Mouse (Mus musculus) B cell, adult 2 months (primary cell): ENCODE results near the gene Kank4.
"Not testable (repeated sequence)": the region's sequence is repeated elsewhere in the genome, so short reads cannot be mapped to it uniquely, and the experiment has no call there.

Experiments
- DNase-seq, 2 experiments: peaks; one replicate each; pipeline ENCODE4 v3.0.0; 2022

Gene Kank4

GRCm38 (mm10) chr4:98826701-98827100 is 9.4 kb upstream of the Kank4 start:
- no peak for DNase-seq

- DNase-seq, result not testable (repeated sequence)
Measured at GRCm38 (mm10) chr4:98823740-98824139, 6.4 kb upstream of the Kank4 start, which contains the start of gene I0C0044D17Rik. Gene I0C0044D17Rik (minus strand): TSS chr4:98823840.

GRCm38 (mm10) chr4:98823047-98823446 is 5.7 kb upstream of the Kank4 start:
- no peak for DNase-seq

- no peak for DNase-seq
Measured at GRCm38 (mm10) chr4:98822478-98822877, 5.1 kb upstream of the Kank4 start.

- DNase-seq, result no peak
Measured at GRCm38 (mm10) chr4:98819216-98819755, 1.9 kb upstream of the Kank4 start.

GRCm38 (mm10) chr4:98816807-98817183 is 542 bp downstream of the Kank4 start:
- DNase-seq, result no peak

- no peak for DNase-seq
Measured at GRCm38 (mm10) chr4:98806306-98806705, 11.0 kb downstream of the Kank4 start.

- DNase-seq, result no peak
Measured at GRCm38 (mm10) chr4:98805291-98806048, 11.9 kb downstream of the Kank4 start.

- no peak for DNase-seq
Measured at GRCm38 (mm10) chr4:98804476-98805134, 12.7 kb downstream of the Kank4 start.

GRCm38 (mm10) chr4:98801775-98802174 is 15.6 kb downstream of the Kank4 start:
- no peak for DNase-seq

GRCm38 (mm10) chr4:98800824-98801223 is 16.5 kb downstream of the Kank4 start:
- no peak for DNase-seq

- no peak for DNase-seq
Measured at GRCm38 (mm10) chr4:98796591-98797341, 20.6 kb downstream of the Kank4 start.

GRCm38 (mm10) chr4:98795241-98795640 is 22.1 kb downstream of the Kank4 start:
- DNase-seq, result no peak

GRCm38 (mm10) chr4:98793486-98793885 is 23.9 kb downstream of the Kank4 start:
- no peak for DNase-seq

- no peak for DNase-seq
Measured at GRCm38 (mm10) chr4:98790721-98791120, 26.6 kb downstream of the Kank4 start.

- DNase-seq, result peak; percentile 3 to 22
Measured at GRCm38 (mm10) chr4:98789861-98790311, 27.5 kb downstream of the Kank4 start.

- no peak for DNase-seq
Measured at GRCm38 (mm10) chr4:98789133-98789765, 28.1 kb downstream of the Kank4 start.

GRCm38 (mm10) chr4:98786281-98786680 is 31.1 kb downstream of the Kank4 start:
- no peak for DNase-seq

- DNase-seq, result no peak
Measured at GRCm38 (mm10) chr4:98785851-98786250, 31.5 kb downstream of the Kank4 start.

- DNase-seq, result no peak
Measured at GRCm38 (mm10) chr4:98778219-98778618, 39.1 kb downstream of the Kank4 start.

- DNase-seq, result no peak
Measured at GRCm38 (mm10) chr4:98777464-98777863, 39.9 kb downstream of the Kank4 start.

- DNase-seq, result no peak
Measured at GRCm38 (mm10) chr4:98776721-98777427, 40.5 kb downstream of the Kank4 start.
